Mouse (Mus musculus): Measurements from ENCODE around the gene Ssbp4. TPM values are rescaled to one million over a fixed set of nuclear protein-coding genes. Genes with fewer than 3 reads are reported as not detected.

Ssbp4 gene
- total RNA-seq, 2 experiments from 2014 or later, result 31.1 to 40.1 TPM

DNA sequence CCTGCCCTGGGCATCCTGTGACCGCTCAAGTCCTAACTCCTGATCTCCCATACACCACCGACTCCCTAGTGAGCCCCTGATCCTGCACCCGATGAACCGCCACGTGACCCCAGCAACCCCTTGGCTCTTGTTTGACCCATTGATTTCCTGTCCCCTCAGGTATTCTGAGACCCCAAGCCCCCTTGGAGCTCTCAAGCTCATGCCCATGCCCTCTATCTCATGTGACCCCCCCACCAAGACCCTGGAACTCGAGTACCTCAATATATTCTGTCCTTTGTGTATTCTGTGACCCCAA lies 1.1 kb downstream of the Ssbp4 start:
- DNase-seq, result no peak

DNA sequence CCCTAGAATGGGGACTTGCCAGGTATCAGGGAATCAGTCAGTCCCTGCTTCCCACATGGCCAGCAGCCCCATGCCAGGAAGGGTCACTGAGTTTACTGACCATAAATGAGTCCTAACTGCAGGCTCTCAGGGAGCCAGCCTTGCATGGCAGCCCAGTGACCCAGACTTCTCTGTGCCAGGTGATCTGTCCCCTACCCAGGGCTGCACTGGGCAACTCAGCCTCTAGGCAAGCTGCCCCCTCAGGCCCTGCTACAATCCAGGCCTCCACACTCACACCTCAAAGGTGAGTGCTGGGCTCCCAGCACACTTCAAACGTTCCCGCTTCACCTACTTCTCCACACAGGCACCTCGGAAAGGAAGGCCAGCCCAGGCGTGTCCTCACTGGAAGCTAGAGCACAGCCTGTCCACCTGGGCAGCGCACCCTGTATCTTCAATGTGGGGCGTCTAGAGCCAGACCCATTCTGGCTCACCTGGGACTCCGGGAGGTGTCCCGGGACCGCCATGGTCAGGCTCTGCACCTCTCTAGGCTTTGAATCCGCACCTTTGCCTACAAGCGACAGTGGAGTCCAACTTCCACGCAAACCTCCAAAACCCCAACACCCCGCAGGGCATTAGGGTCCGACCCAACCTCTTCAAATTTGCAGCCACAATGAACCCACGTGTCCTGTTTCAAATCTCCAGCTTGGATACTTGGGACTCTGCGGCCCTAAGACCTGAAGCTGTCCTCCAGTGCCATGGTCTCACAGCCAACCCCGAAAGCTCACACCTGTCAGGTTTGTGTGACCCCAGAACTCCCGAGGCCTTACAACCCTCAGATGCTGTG lies 1.7 kb downstream of the Ssbp4 start:
- no peak for DNase-seq

DNA sequence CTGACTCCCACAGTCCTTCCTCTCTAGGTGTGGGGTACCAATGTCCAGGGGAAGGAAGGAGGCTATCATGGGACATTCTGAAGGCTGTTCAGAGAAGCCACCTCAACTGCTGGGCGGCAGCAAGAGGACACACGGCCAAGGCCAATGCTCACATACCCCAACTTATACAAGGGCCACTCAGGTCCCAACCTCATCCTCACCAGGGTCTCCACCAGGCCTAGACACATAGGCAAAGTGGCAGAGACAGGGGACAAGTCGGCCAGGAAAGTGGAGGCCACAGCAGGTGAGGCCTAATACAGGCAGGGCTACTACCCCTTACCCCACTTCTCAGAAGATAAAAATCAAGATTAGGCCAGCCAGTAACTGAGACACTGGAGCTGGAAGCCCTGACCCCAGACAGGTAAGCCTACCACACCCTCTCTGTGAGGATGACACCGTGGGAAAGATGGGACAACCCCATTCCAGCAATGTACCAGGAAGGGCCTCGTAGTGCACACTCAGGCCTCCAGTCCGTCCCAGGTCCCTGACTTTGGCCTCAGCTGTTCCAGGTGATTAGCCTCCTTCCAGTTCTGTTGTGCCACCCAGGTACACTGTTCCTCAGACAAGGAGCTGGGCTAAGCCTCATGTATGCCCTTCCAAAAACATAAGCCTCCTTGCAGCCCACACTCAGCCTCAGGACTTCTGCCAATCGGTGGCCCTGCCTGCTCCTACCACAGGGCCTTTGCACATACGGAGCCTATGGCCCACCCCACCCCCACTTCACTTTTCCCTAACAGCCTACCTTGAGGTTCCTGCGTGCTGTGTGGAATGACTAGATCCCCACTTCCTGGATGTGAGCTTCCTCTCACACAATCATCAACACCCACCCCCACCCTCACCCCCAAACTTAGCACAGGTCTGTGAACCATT lies 2.5 kb downstream of the Ssbp4 start:
- DNase-seq, result no peak

DNA sequence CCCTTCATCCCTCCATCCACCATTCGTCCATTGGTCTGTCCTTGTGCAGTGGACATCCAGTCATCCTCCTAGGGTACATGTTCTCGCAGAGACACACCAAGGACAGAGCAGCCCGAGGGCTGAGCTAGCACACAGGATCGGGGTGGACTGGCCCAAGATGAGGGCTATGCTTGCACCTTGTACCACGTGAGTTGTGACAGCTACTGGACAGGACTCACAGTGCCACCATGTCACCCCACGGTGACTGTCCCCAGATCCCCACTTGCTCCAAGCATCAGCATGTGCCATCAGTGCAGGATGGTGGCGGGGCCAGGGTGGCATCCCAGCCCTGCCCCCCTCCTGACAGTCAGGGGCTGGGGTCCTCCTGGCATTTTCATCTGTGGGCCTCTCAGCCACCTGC lies 4.1 kb downstream of the Ssbp4 start:
- no peak for DNase-seq

DNA sequence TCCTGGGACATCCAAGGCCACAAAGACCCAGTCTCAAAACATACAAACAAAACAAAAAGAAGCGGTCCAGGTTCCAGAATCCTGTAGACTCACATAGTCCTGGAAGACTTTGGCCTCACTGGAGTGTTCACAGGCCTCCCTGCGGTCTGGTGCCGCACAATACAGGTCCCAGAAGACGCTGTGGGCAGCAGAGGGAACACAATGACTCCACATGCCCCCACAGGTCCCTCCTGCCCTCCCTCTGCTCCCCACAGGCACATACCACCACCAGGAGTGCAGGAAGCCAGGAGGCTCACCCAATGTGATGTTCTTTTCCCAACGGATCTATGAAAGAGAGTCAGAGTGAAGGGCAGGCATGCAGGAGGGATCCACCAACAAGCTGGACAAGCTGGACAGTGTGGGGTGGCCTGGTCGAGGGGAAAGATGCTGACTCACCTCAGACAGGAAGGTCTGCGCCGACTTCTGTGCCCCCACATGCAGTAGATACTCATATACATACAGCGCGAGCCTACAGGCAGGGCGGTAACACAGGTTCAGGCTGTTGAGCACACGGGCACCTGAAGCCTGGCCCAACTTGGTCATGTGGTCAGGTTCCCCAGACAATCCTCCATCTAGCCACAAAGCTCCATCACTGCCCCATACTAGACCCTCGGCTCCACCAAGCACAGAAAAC lies 6.4 kb downstream of the Ssbp4 start:
- no peak for DNase-seq

DNA sequence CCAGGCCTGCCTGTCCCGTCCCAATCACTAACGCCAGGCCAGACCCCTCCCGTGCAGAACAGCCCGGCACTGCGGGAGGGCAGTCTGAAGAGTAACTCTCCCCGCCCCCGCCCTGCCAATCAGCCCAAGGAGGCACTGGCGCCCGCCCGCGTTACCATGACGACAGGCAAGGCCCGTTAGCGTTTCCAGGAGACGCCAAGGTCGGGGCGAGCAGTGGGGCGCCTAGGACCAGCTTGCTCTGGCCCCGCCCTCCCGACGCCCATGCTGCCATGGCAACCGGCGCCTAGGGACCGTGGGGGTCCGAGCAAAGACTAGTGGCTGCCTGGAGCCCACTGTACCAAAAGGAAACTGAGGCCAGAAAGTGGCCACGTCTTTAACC lies 7.4 kb downstream of the Ssbp4 start:
- DNase-seq, result peak; percentile 70

DNA sequence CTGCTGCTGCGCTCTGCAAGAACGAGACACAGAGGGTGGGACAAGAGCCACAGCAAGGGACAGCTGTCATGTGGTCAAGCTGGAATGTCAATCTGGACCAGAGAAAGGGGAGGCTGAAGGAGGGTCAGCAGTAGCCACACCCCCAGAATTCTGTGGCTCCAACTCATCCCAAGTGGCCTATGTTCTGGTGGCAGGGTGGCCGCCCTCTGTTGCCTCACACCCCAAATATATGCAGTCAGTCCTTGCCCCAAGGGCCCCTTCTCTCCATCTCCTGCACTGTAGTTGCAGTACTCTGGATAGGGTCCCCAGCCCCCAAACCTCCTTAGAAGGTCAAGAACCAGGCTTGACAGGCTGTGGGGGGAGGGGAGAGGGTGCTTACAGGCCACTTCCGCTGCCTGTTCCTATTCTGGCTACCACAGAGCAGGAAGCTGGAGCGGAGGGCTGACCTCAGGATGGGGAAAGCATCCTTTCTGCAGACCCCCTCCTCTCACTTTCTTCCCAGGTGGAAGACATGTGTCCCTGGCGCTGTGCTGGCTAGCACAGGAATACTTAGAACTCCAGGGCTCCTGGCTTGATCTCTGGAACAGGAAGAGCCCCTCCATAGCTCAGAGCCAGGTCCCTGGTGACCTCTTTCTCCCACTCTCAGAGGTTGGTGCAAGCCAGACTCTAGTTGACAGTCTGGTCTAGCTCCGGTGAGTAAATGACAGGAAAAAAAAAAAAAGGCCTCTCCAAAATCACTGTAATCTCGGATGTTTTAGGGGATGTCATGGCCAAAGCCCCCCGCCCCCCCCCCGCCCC lies 8.0 kb downstream of the Ssbp4 start:
- no peak for DNase-seq

DNA sequence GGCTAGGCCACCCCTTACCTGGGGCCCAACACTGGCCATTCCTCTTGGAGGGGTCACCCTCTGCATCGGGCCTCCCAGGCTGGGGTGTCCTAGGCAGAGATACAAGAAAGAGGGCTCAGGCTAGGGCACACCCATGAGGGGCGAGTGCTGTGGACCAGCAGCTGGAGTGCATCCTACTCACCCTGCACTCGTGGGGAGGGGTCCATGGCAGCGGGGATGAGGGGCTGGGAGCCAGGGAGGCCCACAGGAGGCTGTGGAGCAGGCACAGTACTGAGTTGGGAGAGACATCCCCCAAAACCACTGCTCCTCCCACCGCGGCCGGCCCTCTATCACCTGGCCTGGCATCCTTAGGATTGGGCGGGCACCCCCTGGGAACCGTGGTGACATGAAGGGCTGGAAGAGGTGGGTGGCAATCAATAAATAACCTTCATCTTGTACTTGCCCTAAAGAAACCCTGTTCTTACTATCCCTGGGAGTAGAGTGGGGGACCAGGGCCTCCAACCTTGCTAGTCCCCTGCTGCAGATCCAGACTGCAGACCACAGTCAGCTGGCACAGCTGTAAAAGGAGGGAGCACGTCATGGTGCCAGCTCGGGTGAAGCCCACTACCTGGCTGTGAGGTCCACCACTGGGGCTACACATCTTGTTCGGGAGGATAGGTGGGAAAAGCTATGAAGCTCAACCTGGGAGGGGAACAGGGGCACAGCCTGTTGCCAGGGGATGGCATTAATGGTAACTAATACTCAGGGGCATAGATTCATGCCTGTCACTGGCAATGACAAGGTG lies 9.0 kb downstream of the Ssbp4 start:
- no peak for DNase-seq

DNA sequence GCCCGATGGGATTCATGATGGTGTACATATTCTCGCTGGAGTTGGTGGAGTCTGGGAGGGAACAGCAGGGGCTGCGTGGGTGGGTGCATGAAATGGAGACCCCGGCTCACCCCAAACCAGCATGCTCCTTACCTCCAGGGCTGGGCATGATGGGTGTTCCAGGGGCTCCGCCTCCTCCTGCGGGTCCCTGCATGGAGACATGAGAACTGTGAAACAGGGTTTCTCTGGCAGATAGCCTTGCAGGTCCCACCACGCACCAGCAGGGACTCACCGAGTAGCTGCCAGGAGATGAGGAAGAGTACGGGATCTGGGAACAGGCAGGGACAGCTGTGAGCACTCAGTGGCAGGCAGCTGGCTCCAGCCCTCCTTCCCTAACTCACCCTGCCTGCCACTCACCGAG lies 9.9 kb downstream of the Ssbp4 start:
- DNase-seq, result no peak

DNA sequence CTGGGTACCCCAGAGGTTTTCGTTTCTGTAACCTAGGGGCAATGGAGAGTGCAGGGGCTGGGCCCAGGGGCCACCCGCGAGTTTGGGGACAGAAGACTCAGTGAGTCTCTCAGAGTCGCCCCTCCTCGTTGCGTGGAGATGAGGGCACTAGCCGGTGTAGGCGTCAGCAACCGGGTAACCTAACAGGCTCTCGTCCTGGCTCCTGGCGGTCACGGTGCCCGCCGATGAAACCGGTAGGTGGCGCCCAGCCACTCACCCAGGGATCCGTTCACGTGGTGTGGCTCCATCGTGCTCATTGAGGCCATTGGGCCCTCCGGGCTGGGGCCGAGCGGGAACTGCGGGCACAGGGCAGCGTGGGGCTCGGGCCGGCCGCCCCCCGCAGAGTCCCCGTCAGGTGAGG lies 10.4 kb downstream of the Ssbp4 start:
- DNase-seq, result peak; percentile 81

DNA sequence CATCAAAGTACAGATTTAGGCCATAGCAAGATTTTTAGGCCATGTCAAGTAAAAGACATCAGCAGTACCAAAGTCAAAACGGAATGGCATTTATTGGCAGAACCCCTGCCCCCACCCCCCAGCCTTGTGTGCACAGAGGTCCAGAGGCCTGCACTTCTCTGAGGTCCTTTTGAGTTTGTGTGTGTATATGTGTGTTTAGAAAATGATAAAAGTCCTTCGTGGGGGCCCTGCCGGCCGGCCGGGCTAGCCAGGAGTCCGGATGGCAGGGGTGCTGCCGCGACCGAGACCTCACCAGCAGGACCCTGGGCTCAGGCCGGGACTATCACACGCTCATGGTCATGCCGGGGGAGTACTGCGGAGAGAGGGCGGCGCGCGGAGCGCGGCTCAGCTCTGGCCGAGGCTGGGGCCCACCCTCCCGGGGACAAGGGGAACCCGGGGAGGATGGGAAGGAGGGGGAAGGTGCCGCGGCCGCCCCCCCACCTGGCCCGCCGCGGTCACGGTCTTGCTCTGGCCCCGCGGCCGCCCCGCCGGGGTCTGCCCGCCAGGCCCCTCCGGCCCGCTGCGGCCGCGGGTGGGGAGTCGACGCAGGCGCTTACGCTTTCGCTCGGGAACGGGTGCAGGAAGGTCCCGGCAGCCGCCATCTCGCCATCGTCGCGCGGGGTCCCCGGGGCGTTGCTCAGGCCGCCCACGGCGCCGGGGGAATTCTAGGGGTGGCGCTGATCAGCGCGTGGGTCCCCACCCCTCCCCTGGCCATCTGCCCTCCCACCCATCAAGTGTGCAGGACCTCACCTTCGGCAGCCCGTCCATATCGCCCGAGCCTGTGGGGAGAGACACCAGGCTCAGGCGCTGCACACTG lies 11.0 kb downstream of the Ssbp4 start:
- no peak for DNase-seq

DNA sequence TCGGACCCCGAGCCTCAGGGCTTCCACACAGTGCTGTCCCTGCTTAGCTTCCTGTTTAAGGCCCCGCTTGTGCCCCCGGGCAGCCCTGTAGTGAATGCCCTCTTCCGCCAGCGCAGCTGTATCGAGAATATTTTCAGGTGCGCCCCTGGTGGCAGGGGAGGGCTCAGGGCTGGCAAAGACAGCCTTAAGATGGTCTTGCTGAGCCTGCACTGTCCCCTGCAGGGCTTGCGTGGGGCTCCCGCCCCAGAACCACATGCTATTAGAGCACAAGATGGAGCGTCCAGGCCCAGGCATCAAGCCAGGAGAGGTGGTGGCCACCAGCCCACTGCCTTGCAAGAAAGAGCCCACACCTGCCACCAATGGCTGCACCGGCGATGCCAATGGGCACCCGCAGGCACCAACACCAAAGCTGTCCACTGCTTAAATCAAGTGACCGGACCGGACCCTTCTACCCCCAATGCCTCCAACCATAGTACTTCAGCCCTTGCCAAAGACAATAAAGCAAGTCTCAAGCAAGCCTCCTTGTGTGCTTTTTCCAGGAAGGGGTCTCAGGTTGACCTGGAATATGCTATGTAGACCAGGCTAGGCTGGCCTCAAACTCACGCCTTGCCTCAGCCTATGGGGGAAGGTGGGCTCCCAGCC lies 11.8 kb downstream of the Ssbp4 start:
- DNase-seq, result no peak

DNA sequence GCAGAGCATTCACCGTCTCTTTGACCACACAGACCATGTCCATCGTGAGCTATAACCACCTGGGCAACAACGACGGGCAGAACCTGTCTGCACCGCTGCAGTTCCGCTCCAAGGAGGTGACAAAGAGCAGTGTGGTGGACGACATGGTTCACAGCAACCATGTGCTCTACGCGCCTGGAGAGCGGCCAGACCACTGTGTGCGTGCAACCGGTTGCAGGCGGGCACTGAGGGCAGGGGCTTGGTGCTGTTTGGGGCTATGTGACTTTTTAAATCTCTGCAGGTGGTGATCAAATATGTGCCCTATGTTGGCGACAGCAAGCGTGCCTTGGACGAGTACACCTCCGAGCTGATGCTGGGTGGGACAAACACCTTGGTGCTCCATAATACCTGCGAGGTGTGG lies 12.5 kb downstream of the Ssbp4 start:
- no peak for DNase-seq

DNA sequence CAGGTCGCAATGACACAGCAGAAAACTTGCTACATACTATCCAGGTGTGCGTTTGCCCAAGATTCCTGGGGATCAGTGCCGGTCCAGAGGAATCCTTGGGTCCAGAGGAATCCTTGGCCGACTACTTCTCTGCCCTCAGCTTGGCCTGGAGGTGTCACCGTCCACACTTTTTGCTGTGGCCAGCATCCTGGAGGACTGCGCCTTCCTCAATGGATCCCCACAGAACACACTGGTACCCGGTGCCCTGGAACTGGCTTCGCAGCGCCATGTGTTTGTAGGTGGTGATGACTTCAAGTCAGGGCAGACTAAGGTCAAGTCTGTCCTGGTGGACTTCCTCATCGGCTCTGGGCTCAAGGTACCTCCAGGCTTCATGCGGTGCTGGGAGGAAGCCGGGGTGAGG lies 12.9 kb downstream of the Ssbp4 start:
- no peak for DNase-seq

DNA sequence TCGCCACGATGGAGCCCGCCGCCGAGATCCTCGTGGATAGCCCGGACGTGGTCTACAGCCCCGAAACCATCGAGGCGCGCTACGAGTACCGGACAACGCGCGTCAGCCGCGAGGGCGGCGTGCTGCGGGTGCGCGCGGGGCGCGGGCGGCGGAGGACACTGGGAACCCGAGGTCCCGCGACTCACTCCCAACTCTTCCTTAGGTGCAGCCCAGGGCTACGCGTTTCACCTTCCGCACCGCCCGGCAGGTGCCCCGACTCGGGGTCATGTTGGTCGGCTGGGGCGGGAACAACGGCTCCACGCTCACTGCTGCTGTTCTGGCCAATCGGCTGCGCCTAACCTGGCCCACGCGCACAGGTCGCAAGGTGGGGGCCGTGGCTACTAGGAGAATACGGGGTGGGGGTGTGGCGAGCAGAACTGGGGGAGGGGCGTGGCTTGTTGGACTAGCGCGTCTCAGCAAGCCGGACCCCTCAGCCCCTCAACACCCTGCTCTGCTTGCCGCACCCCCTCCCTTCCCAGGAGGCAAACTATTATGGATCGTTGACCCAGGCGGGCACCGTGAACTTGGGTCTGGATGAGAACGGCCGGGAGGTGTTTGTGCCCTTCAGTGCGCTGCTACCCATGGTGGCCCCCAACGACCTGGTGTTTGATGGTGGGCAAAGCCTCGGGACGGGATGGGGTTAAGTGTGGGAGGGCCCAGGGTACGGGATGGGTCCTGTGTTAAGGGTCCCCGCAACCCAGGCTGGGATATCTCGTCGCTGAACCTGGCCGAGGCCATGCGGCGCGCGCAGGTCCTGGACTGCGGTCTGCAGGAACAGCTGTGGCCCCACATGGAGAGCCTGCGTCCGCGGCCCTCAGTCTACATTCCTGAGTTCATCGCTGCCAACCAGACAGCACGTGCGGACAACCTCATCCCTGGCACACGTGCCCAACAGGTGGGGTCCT lies 13.8 kb downstream of the Ssbp4 start:
- no peak for DNase-seq

DNA sequence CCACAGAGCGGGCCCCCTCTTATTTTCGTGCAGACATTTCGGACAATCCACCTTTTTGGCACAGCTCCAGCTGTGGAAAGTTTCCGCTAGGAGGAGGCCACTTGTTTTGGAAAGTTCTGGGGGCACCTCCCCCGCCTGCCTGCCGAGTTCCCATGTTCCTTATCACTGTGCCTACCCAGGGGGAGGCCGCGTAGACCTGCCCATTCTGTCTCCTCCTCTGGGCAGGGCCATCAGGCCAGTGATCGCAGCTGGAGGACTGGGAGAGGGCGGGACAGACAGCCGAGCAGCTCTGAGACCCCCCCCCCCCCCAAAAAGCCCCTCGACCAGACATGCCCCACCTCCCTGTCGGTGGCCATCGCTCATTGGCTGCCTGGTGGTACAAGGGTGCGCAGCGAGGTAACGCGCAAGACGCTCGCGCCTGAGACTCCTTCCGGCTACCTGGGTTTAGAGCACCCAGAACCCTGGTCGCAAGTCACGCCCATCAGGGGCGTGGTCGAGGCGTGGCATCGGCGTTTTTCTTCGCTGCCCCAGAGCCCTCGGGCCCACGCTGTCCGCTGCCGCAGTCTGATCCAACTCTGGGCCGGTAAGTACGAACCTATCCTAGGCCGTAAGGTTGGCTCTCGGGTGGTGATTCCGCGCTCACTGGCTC lies 14.6 kb downstream of the Ssbp4 start, which contains the start of gene Isyna1:
Gene Isyna1, plus strand, starts transcription at position 413 of the 649 bp plus-strand sequence.
- DNase-seq, result peak; percentile 72

DNA sequence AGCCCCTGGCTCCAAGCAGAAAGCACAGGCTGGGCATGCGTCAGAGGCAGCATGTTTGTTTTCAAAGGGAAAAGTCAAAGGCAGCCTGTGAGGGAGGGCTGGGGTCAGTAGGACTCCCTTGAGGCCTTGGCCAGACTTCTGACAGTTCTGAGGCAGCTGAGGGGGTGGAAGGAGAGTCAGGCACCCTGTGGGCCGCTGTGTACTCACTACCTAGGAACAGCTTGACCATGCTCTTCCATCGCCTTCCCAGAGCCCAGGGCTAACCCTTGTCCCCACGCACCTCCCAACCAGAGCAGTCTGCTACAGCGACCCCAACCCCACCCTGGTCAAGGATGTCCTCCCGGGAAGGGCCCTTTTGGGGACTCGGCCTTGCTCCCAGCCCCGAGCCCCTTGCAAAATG lies 15.5 kb downstream of the Ssbp4 start:
- no peak for DNase-seq

DNA sequence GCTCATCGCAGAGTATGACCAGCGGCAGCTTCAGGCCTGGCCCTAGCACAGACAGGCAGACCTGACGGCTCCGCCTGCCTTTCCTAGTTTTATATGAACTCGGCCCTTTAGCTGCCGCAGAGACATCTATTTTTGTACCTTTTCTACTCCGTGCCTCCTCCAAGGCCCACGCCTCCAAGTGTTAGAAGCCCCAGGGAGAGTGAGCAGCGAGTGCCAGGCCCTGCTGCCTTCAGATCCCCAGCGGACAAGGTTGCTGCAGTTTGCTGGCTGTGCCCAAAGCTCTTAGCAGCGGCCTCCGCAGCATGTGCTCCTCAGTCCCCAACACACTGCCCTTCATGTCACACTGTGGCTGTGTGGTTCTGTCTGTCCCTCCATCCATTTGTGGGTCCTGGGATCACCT lies 17.1 kb downstream of the Ssbp4 start:
- no peak for DNase-seq

All from gastrocnemius, postnatal 10 days (tissue).